Mouse (Mus musculus): Measurements from ENCODE around the gene Gpr50. TPM values are rescaled to one million over a fixed set of nuclear protein-coding genes. Genes with fewer than 3 reads are reported as not detected.

Gene Gpr50
- polyA plus RNA-seq, 1 experiment from 2014 or later, result 5.3 TPM

- Histone ChIP-seq H3K27me3 (ENCODE audit: poor library complexity, severe bottlenecking) (peaks cover 82% of the 10 kb centered on the region), H3K4me3 (no peak overlapping the region), H3K4me1 (0 out of 2 replicates have a peak, but pooled peaks cover 3% of the 10 kb centered on the region), H3K9me3 (no peaks in the 10 kb centered on the region), H3K27ac (no peak overlapping the region), H3K36me3 (replicated peaks) (no peaks in the 10 kb centered on the region)
- 17% methylated on average over 6 of the region's 6 CpGs for WGBS
- DNase-seq (ENCODE audit: extremely low spot score, low spot score), result no peak
These were observed 6.8 kb downstream of the Gpr50 start for GRCm38 (mm10) chrX:71670254-71670653.

GRCm38 (mm10) chrX:71700817-71701469 is 37.5 kb downstream of the Gpr50 start:
- Histone ChIP-seq H3K4me1 (peaks cover 11% of the 10 kb centered on the region), H3K36me3 (replicated peaks) (no peaks in the 10 kb centered on the region), H3K27ac (peak overlapping the region; percentile 44; the same call in 1 of the 2 replicates), H3K4me3 (no peak overlapping the region), H3K9me3 (no peaks in the 10 kb centered on the region), H3K27me3 (ENCODE audit: poor library complexity, severe bottlenecking) (peaks cover 24% of the 10 kb centered on the region)
- DNase-seq (ENCODE audit: extremely low spot score, low spot score), result peak; percentile 32
- WGBS, result 19% methylated on average over 6 of the region's 6 CpGs

Other genes starting within 250 kb of the Gpr50 start
- gene Cd99l2, start 170.8 kb upstream of the Gpr50 start, polyA plus RNA-seq (2016; fragmentation: Nextera tagmentation; extraction: Ambion mirVana), result 21.7 and 23.4 TPM in 2 replicates
- 833 and 839 TPM in 2 replicates for gene Hmgb3, start 107.7 kb upstream of the Gpr50 start, polyA plus RNA-seq (2016; fragmentation: Nextera tagmentation; extraction: Ambion mirVana)
- 44.9 and 52.9 TPM in 2 replicates for gene Vma21, start 152.3 kb downstream of the Gpr50 start, polyA plus RNA-seq (2016; fragmentation: Nextera tagmentation; extraction: Ambion mirVana)

Data from forebrain, embryonic 10.5 days (tissue).